19 mouse cellular contexts compared by ENCODE assay signal in genomic region chr4:32405985-32406384, GRCm38 (mm10).
DNase-seq lines count a peak whose midpoint lies in the region; ATAC-seq and TF ChIP-seq lines count a peak whose summit lies in the region.
"Had no signal": no experiment of that assay in that cellular context is flagged by ENCODE, and none has a peak within 500 bp of the region (broad histone marks: within the 10 kb centered on the region; RNA-seq: fewer than 3 reads in every experiment).

No protein-coding gene starts in this region.

- H3K27me3 ChIP-seq in Patski, result no peaks in the 10 kb centered on the region
- H3K27me3 ChIP-seq: embryonic facial prominence, embryonic 15.5 days; forebrain, embryonic 13.5 days; intestine, embryonic 15.5 days; liver, embryonic 12.5 days had no signal

- no peak for DNase-seq in layer of hippocampus, adult 2 months (ENCODE audit: low spot score in 2 of 2)
- DNase-seq in layer of hippocampus, adult 8-10 months (ENCODE audit: low spot score in 2 of 2), result no peak
- peak; percentile 19 for DNase-seq in urinary bladder, postnatal 14 days (ENCODE audit: low spot score)
- DNase-seq in urinary bladder, postnatal 10 days (ENCODE audit: low spot score), result no peak
- peak; percentile 19 for DNase-seq in Patski (ENCODE audit: low read depth, low spot score)
- DNase-seq in cerebellum, adult 11-12 months, result no peak
- DNase-seq in left cerebral cortex, adult 18-20 months (ENCODE audit: low spot score in 2 of 2), result no peak
- DNase-seq: adrenal gland, postnatal 14 days; cerebellum, adult 8-10 months; heart, adult 2 months; heart, postnatal 4 days; left cerebral cortex, postnatal 4 days; right cerebral cortex, postnatal 14 days; thymus, adult 2 months had no signal

- H3K4me3 ChIP-seq in layer of hippocampus, adult 2 months, result no peak overlapping the region
- H3K4me3 ChIP-seq: embryonic facial prominence, embryonic 15.5 days; forebrain, embryonic 13.5 days; heart, adult 2 months; intestine, embryonic 15.5 days; liver, embryonic 12.5 days had no signal

- in situ Hi-C loops in Patski (cut with MboI; ENCODE audit: low pct_unique_long_range_greater_than_20kb), result loop anchor here (5.0 to 10.0 kb wide), 2 partner anchors 104 to 351 kb away; no protein-coding TSS in a partner anchor

- CTCF ChIA-PET in Patski (lab: Charles Lee), result interaction anchor here (0.6 to 0.9 kb wide), 3 partner anchors 8 to 30 kb away, joined by 3 read pairs; no protein-coding TSS in a partner anchor

- H3K27ac ChIP-seq in layer of hippocampus, adult 2 months, result peak overlapping the region; percentile 70; the same call in 1 of the 2 replicates
- H3K27ac ChIP-seq: heart, adult 2 months; intestine, embryonic 15.5 days; kidney, postnatal 0 days; liver, embryonic 12.5 days had no signal

- no peak for ATAC-seq in Patski
- ATAC-seq: forebrain, embryonic 13.5 days; intestine, embryonic 15.5 days; liver, embryonic 12.5 days had no signal

- TF ChIP-seq CTCF in layer of hippocampus, adult 2 months (conservative IDR thresholded peaks at IDR 0.05), result no peak
- no peak for TF ChIP-seq CTCF in Patski (IDR thresholded peaks at IDR 0.05)

- POLR2A ChIA-PET in Patski (lab: Charles Lee), result no interaction called here

Comparison
In these comparisons a context has a peak if more than half of its experiments do, and no peak if none do; other contexts are left out.
1. DNase-seq: peak in urinary bladder, postnatal 14 days (single experiment) and Patski (single experiment); none in layer of hippocampus, adult 2 months (0 of 2), layer of hippocampus, adult 8-10 months (0 of 2), urinary bladder, postnatal 10 days (single experiment), cerebellum, adult 11-12 months (single experiment) and left cerebral cortex, adult 18-20 months (0 of 2).